Mouse (Mus musculus) gastrocnemius, adult 18-20 months (tissue): ENCODE measurements around the gene Esam. TPM values are rescaled to one million over a fixed set of nuclear protein-coding genes. Genes with fewer than 3 reads are reported as not detected.

Source experiments
- DNase-seq: peaks from one replicate; pipeline ENCODE4 v3.0.0; 2021; ENCODE audit warnings: low spot score
- long read RNA-seq, 2 experiments: library from polyadenylated mRNA; stranded (forward); transcript quantifications; one replicate each; pipeline ENCODE4 v2.0.0; 2021
- total RNA-seq, 2 experiments: library from RNA; stranded (reverse); gene quantifications; 2 replicates each; pipeline ENCODE4 v1.2.3; 2021

The Esam gene
- total RNA-seq = 10 to 100 TPM; 17.9 to 18.5 TPM
- long read RNA-seq, experiment 1, transcript Esam-201 (7 exons, 1,865 nt) = major isoform, 34 of 40 reads
- long read RNA-seq, experiment 1, partial matches to known transcripts = 1 of 40 reads
- long read RNA-seq, experiment 1, other reads (novel, unspliced or antisense) = 5 of 40 reads
- long read RNA-seq, experiment 2, transcript Esam-201 (7 exons, 1,865 nt) = major isoform, 21 of 24 reads
- long read RNA-seq, experiment 2, partial matches to known transcripts = 2 of 24 reads
- long read RNA-seq, experiment 2, other reads (novel, unspliced or antisense) = 1 of 24 reads

DNA sequence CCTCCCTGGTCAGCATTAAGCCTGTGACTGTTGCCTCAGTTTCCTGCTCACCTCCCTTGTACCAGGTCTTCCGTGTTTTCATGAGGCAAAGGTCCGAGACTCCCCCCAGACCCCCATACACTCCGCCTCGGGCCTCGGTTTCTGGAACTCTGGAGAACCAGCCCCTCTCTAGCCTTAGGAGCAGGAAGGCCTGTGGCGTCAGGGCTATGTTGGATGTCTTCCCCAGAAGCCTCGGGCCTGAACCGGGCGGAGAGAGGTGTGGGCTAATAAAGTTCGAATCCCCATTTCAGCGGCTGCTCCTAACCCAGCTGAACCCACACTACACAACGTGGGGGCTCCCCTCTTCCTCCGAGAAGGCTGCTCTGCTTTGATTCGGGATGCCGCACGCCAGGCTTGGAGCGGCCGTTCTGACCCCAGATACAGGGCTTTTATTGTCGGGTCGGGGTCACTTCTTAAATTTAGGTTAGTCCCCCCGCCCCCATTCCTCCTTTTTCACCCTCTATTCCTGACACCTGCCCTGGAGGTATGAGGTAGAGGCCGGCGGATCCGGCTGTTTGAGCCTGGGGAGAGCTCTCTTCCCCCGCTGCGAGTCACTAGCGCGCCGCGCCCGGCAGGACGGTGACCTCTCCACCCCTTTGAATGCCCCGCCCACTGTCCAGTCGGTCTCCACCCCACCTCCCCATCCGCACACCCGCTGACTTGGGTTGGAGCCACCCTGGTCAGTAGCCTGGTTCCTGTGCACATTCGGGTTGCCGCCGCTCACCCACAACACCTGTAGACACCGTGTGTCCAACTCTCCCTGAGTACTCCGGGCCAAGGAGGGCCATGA is at the start of gene Esam:
Gene Esam, plus strand, starts transcription at position 683 of the 829 bp plus-strand sequence.
- DNase-seq = peak; percentile 71

DNA sequence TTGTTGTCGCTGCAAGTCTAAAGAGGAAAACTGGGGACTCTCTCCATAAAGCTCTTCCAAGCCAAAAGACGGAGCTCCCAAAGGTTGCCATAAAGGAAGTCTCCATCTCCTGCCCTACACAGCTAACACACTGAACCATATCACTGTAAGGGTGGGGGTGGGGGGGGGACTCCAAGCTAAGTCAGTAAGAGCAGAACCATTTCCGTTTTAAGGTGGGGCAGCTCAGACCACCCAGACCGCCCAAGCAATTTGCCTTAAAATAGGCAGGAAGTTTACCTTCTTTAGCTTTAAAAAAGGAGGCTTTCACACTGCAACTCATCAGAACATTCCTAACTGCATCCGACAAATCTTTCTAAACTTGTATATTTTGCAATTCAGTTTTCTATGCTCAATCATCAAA is 42.7 kb upstream of the Esam start:
- DNase-seq = no peak

GRCm38 (mm10) chr9:37488041-37488440 is 39.8 kb upstream of the Esam start:
- DNase-seq = no peak

- peak; percentile 88 for DNase-seq
Observed at GRCm38 (mm10) chr9:37488611-37489396, 39.1 kb upstream of the Esam start, which contains the start of gene Msantd2. Gene Msantd2 (plus strand): TSS chr9:37489319.

DNA sequence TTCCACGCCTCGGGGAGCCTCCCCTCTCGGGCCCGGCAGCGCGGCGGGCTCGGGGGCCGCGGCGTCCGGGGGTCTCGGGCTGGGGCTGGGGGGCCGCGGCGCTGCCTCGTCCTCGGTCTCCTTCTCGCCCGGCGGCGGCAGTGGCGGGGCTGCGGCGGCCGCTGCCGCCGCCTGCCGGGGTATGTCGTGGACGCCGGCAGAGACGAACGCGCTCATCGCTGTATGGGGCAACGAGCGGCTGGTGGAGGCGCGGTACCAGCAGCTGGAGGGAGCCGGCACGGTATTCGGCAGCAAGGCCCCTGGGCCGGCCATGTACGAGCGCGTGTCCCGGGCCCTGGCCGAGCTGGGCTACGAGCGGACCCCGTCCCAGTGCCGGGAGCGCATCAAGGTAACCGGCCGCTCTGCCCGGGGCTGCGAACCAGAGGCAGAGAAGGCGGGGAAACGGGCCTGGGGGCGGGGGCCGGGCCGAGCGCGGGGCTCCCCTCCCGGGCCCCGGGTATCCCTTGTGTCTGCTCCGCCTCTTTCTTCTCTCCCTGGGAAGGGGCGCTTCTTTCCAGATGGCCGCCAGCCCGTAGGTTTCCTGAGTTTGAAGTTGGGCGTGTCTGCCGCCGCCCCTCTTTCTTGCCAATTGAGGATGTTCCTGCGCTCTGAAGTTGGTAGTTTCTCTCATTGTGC is 38.3 kb upstream of the Esam start:
- DNase-seq = peak; percentile 11

GRCm38 (mm10) chr9:37495761-37496160 is 32.1 kb upstream of the Esam start:
- no peak for DNase-seq

GRCm38 (mm10) chr9:37496325-37496724 is 31.6 kb upstream of the Esam start:
- DNase-seq = no peak

DNA sequence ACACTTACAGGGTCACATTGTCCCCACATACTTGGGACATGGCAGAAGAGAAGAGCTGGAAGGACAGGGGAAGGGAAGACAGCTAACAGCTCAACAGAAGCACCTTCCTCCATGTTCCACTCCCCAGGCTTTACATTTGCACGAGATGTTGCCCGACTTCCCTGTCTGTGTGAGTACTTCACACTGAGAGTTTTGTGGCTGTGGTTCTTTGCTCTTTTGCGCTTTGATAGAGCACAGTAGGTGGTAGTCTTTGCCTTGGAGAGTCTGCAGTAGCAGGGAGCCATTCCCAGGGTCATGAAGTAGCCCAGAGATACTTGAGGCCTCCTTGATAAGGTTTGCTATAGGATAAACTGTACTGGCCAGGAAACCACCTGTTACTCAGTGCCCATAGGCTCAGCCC is 27.7 kb upstream of the Esam start:
- no peak for DNase-seq

DNA sequence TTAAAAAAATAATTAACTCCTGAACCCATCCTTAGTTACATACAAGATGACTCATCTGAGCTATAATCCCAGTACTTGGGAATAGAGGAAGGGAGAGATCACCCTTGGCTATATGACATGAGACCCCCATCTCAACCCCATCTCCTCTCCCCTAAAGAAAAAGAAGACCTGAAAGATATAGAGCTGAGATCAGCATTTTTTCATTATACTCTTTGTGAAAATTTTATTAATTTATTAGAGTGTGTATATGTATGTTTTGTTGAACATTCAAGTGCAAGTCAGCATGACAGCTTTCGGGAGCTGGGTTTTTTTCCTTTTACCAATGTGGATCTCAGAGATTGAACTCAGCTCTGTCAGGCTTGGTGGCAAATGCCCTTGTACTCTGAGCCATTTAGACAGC is 26.7 kb upstream of the Esam start:
- DNase-seq = no peak

DNA sequence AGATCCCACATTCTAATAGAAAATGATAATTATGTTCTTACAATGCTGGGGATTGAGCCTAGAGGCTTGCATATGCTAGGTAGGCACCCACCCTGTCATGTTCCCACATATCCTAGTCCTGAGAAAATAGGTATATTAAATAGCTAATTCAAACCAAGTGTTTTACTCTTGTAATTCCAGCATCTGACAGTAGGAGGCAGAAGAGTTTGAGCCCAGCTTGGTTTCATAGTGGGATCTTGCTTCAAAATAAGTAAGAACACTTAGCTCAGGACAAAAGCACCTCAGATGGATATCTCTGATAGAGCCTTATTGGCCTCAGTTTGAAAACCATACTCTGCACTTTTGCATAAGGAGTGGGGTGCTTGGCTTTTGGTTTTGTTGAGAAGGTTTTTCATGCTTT is 23.5 kb upstream of the Esam start:
- DNase-seq = no peak

GRCm38 (mm10) chr9:37506023-37506422 is 21.9 kb upstream of the Esam start:
- no peak for DNase-seq

GRCm38 (mm10) chr9:37512097-37512496 is 15.8 kb upstream of the Esam start:
- DNase-seq = no peak

DNA sequence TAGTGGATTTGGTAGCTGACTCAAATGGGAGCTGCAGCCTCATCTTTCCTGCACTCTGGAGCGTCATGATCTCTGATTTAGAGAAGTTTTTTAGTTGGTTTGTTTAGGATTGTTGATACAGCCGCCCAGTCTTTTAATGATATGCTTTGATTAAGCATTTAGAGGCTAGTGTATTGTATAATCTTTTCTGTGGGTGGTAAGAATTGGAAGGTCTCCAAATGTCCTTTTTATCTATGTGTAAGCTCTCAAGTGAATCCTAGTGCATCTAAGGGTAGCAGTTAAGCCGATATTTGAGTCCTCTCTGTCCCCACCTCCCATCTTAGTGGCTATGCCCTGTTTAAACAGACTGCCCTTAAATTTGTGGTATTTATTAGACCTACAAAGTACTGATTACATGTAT is 13.4 kb upstream of the Esam start:
- DNase-seq = no peak

DNA sequence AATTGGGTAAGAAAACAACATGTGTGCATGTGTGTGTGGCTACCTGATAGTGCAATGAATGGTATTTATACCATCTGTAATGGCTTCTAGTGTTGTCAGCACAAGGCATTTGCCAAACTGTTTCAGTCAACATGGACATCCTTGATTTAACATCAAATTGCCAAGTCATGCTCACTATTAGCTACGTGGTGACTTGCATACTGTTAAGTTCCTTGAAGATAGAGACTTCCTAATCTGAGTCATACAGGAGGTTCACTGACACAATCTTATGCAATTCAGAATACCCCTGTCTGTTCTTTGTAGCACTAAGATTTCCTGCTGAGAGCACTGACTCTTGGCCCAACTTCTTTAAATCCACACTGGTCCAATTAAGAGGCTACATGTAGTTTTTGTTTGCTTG is 10.4 kb upstream of the Esam start:
- DNase-seq = no peak

DNA sequence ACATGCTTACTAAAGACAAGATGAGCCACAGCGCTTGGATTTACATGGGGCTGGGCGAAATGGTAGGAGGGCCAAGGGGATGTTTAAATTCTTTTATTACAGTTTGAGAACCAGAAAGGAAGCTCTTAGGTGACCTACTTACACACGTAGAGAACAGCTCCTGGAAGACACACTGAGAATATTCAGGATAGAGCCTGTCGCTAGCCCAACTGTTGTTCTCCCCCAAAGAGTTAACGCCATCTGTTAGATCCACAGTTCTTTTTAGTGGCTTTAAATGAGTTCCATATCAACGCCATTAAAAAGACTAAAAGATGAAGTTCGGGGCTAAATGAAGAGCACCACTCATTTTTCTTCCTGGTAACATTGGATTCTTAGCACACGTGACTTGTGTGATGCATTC is 8.9 kb upstream of the Esam start:
- DNase-seq = no peak

GRCm38 (mm10) chr9:37519995-37520394 is 7.9 kb upstream of the Esam start:
- no peak for DNase-seq

DNA sequence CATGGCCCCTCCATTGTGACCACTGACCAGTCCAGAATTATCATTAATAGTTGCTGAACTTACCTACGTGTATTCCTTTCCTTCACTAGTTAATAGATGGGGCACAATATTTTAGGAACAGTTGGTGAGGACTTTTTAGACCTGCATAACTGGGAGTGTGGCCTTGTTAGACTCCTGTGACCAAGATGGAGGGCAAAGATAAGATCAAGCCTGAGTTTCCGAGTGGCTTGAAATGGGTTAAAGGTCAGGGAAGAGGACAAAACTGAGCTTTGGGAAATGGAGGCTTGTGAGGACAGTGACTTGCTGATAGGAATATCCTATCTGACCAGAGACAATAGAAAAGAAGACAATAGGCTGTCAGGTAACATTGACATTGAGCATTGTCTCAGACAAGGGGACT is 2.4 kb upstream of the Esam start:
- no peak for DNase-seq

- DNase-seq = no peak
Observed at GRCm38 (mm10) chr9:37526443-37527395, 1.2 kb upstream of the Esam start.

DNA sequence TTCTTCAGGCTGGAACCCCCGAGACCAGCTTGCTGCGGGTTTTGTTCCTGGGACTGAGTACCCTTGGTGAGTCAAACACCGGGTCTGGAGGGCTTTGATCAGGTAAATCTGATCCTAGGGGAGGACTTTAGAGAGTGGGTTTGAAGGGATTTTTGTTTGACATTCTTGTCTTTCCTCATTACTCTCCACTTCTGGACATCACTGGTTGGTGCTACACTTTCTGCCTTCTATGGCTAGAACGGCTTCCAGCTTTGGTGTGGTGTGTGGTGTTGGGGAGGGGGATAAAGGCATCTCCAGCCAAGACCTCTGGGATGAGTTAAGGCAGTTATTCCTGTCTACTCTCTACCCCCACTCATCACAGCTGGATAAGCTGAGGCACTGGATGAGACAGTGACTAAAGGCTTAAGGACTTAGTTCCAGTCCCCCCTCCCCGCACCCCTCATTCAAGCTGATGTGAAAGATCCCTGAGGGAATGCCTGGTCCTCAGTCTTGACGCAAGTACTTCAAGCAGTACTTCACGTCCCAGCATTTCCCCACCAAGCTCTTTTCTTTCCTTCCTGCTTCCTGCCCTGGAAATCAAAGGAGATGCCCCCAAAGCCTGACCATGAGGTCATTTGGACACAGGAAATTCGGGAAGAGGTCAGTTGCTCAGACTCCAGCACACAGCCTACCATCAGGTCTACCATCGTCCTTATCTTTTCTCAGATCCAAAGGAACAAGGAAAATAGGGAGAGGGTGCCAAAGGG is 520 bp downstream of the Esam start:
- DNase-seq = no peak
